Comparison of ENCODE assay signal across 12 mouse cellular contexts in genomic region chr16:90104714-90105459, GRCm38 (mm10). TPM values are rescaled to one million over a fixed set of nuclear protein-coding genes. Genes with fewer than 3 reads are reported as not detected.
A peak's percentile ranks its signal among the peaks of the same experiment; 100 is the strongest.
DNase-seq lines count a peak whose midpoint lies in the region; ATAC-seq lines count a peak whose summit lies in the region.
"Had no signal": no experiment of that assay in that cellular context is flagged by ENCODE, and none has a peak within 500 bp of the region (broad histone marks: within the 10 kb centered on the region; RNA-seq: fewer than 3 reads in every experiment).

No protein-coding gene starts in this region.

- no peak for DNase-seq in heart, adult 11 months
- DNase-seq in midbrain, embryonic 11.5 days (ENCODE audit: low spot score, missing footprints) = no peak
- DNase-seq in midbrain, embryonic 14.5 days = no peak
- peak; percentile 51 to 58 for DNase-seq in left cerebral cortex, adult 18-20 months (ENCODE audit: low spot score in 2 of 2)
- peak; percentile 77 to 82 for DNase-seq in right cerebral cortex, postnatal 36 days (ENCODE audit: low spot score in 2 of 2)
- no peak for DNase-seq in adrenal gland, postnatal 14 days
- DNase-seq: adrenal gland, postnatal 25 days; cerebellum, postnatal 14 days had no signal

- no peak overlapping the region; the same call in 1 of the 2 replicates for H3K9ac ChIP-seq in heart, embryonic 11.5 days (ENCODE audit: low read depth, low read length)
- no peak overlapping the region for H3K9ac ChIP-seq in midbrain, embryonic 11.5 days (ENCODE audit: low read length)
- no peak overlapping the region for H3K9ac ChIP-seq in midbrain, embryonic 14.5 days (replicated peaks; ENCODE audit: low read length)
- no peak overlapping the region for H3K9ac ChIP-seq in hindbrain, embryonic 12.5 days
- H3K9ac ChIP-seq: forebrain, embryonic 13.5 days; heart, embryonic 15.5 days had no signal

- no peaks in the 10 kb centered on the region for H3K27me3 ChIP-seq in heart, embryonic 11.5 days (ENCODE audit: control insufficient read depth, insufficient read depth, low read length)
- no peaks in the 10 kb centered on the region for H3K27me3 ChIP-seq in midbrain, embryonic 11.5 days (ENCODE audit: control insufficient read depth, insufficient read depth, low read length)
- no peaks in the 10 kb centered on the region for H3K27me3 ChIP-seq in midbrain, embryonic 14.5 days (ENCODE audit: control insufficient read depth, insufficient read depth, low read length)
- no peaks in the 10 kb centered on the region for H3K27me3 ChIP-seq in hindbrain, embryonic 12.5 days
- H3K27me3 ChIP-seq: forebrain, embryonic 13.5 days; heart, embryonic 15.5 days had no signal

- H3K4me3 ChIP-seq in heart, embryonic 11.5 days (ENCODE audit: low read depth, low read length) = no peak overlapping the region
- H3K4me3 ChIP-seq in midbrain, embryonic 11.5 days (ENCODE audit: low read depth, low read length) = no peak overlapping the region
- no peak overlapping the region for H3K4me3 ChIP-seq in midbrain, embryonic 14.5 days (replicated peaks; ENCODE audit: low read depth, low read length)
- no peak overlapping the region for H3K4me3 ChIP-seq in hindbrain, embryonic 12.5 days
- H3K4me3 ChIP-seq: forebrain, embryonic 13.5 days; heart, embryonic 15.5 days had no signal

- H3K36me3 ChIP-seq in heart, embryonic 11.5 days (ENCODE audit: control insufficient read depth, insufficient read depth, low read length) = no peaks in the 10 kb centered on the region
- H3K36me3 ChIP-seq in midbrain, embryonic 11.5 days (ENCODE audit: control insufficient read depth, insufficient read depth, low read length) = no peaks in the 10 kb centered on the region
- H3K36me3 ChIP-seq in midbrain, embryonic 14.5 days (ENCODE audit: control insufficient read depth, insufficient read depth, low read length) = no peaks in the 10 kb centered on the region
- peaks cover 5% of the 10 kb centered on the region; the same call in 1 of the 2 replicates for H3K36me3 ChIP-seq in hindbrain, embryonic 12.5 days
- H3K36me3 ChIP-seq: heart, embryonic 15.5 days had no signal

- no peaks in the 10 kb centered on the region for H3K9me3 ChIP-seq in heart, embryonic 11.5 days (replicated peaks; ENCODE audit: control insufficient read depth, low read length)
- H3K9me3 ChIP-seq in midbrain, embryonic 11.5 days (ENCODE audit: control insufficient read depth, low read length) = no peaks in the 10 kb centered on the region
- H3K9me3 ChIP-seq in midbrain, embryonic 14.5 days (ENCODE audit: control insufficient read depth, low read length) = no peaks in the 10 kb centered on the region
- H3K9me3 ChIP-seq in hindbrain, embryonic 12.5 days (replicated peaks) = no peaks in the 10 kb centered on the region
- H3K9me3 ChIP-seq: forebrain, embryonic 13.5 days; heart, embryonic 15.5 days had no signal

- no peak overlapping the region for H3K4me2 ChIP-seq in heart, embryonic 11.5 days
- no peak overlapping the region for H3K4me2 ChIP-seq in midbrain, embryonic 11.5 days
- H3K4me2 ChIP-seq in midbrain, embryonic 14.5 days (ENCODE audit: low read length) = no peak overlapping the region
- no peak overlapping the region for H3K4me2 ChIP-seq in hindbrain, embryonic 12.5 days (replicated peaks)
- H3K4me2 ChIP-seq: forebrain, embryonic 13.5 days; heart, embryonic 15.5 days had no signal

- H3K27ac ChIP-seq in heart, embryonic 11.5 days (ENCODE audit: low read depth, low read length) = no peak overlapping the region
- H3K27ac ChIP-seq in midbrain, embryonic 11.5 days (ENCODE audit: low read depth, low read length) = no peak overlapping the region
- no peak overlapping the region for H3K27ac ChIP-seq in midbrain, embryonic 14.5 days (replicated peaks; ENCODE audit: low read depth, low read length)
- H3K27ac ChIP-seq in hindbrain, embryonic 12.5 days = no peak overlapping the region
- H3K27ac ChIP-seq: forebrain, embryonic 13.5 days; heart, embryonic 15.5 days had no signal

- WGBS in heart, embryonic 11.5 days (ENCODE audit: insufficient replicate concordance) = 69% methylated on average over 15 of the region's 15 CpGs
- 78% methylated on average over 15 of the region's 15 CpGs for WGBS in midbrain, embryonic 11.5 days
- 79% methylated on average over 14 of the region's 15 CpGs for WGBS in midbrain, embryonic 14.5 days
- WGBS in hindbrain, embryonic 12.5 days = 76% methylated on average over 14 of the region's 15 CpGs

- peaks cover 12% of the 10 kb centered on the region; the same call in 1 of the 2 replicates for H3K4me1 ChIP-seq in heart, embryonic 11.5 days (ENCODE audit: control insufficient read depth, insufficient read depth, low read length)
- no peaks in the 10 kb centered on the region for H3K4me1 ChIP-seq in midbrain, embryonic 11.5 days (ENCODE audit: control insufficient read depth, insufficient read depth, low read length)
- no peaks in the 10 kb centered on the region for H3K4me1 ChIP-seq in midbrain, embryonic 14.5 days (ENCODE audit: control insufficient read depth, insufficient read depth, low read length)
- peaks cover 12% of the 10 kb centered on the region for H3K4me1 ChIP-seq in hindbrain, embryonic 12.5 days

- 0 out of 2 replicates have a peak, but pooled peaks have one; percentile 6 for ATAC-seq in heart, embryonic 11.5 days (replicated peaks; ENCODE audit: insufficient number of reproducible peaks, low FRiP score, low TSS enrichment)
- ATAC-seq in midbrain, embryonic 11.5 days (ENCODE audit: low FRiP score) = 0 out of 2 replicates have a peak, but pooled peaks have one; percentile 17
- no peak for ATAC-seq in midbrain, embryonic 14.5 days (ENCODE audit: low FRiP score, low TSS enrichment)
- no peak for ATAC-seq in hindbrain, embryonic 12.5 days (ENCODE audit: low FRiP score)
- ATAC-seq: forebrain, embryonic 13.5 days had no signal

RNA-seq across cellular contexts. Expression of gene Tiam1, which starts 38.7 kb away (rescaled TPM):
- 18.9 and 24.9 TPM in 2 replicates for polyA plus RNA-seq in heart, embryonic 11.5 days (2014; fragmentation: Nextera tagmentation; extraction: Ambion mirVana)
- 14.2 and 16.9 TPM in 2 replicates for polyA plus RNA-seq in midbrain, embryonic 11.5 days (2014; fragmentation: Nextera tagmentation; extraction: Ambion mirVana)
- 34.6 and 40.0 TPM in 2 replicates for polyA plus RNA-seq in midbrain, embryonic 14.5 days (2014; fragmentation: Nextera tagmentation; extraction: Ambion mirVana)
- total RNA-seq in left cerebral cortex, adult 18-20 months (2021) = 100 to 1,000 TPM; 113 to 114 TPM
- total RNA-seq in adrenal gland, postnatal 14 days (2021) = 64.1 and 72.8 TPM in 2 replicates
- polyA plus RNA-seq in hindbrain, embryonic 12.5 days (2016; fragmentation: Nextera tagmentation; extraction: Ambion mirVana) = 25.7 and 28.2 TPM in 2 replicates

Comparison
In these comparisons a context has a peak if more than half of its experiments do, and no peak if none do; other contexts are left out.
1. ATAC-seq: peak in heart, embryonic 11.5 days (single experiment) and midbrain, embryonic 11.5 days (single experiment); none in midbrain, embryonic 14.5 days (single experiment) and hindbrain, embryonic 12.5 days (single experiment).
2. DNase-seq: peak in left cerebral cortex, adult 18-20 months (2 of 2) and right cerebral cortex, postnatal 36 days (2 of 2); none in heart, adult 11 months (single experiment), midbrain, embryonic 11.5 days (single experiment), midbrain, embryonic 14.5 days (single experiment) and adrenal gland, postnatal 14 days (single experiment).